Mouse (Mus musculus): ENCODE results near the gene Gfpt1.

Gene Gfpt1

DNA sequence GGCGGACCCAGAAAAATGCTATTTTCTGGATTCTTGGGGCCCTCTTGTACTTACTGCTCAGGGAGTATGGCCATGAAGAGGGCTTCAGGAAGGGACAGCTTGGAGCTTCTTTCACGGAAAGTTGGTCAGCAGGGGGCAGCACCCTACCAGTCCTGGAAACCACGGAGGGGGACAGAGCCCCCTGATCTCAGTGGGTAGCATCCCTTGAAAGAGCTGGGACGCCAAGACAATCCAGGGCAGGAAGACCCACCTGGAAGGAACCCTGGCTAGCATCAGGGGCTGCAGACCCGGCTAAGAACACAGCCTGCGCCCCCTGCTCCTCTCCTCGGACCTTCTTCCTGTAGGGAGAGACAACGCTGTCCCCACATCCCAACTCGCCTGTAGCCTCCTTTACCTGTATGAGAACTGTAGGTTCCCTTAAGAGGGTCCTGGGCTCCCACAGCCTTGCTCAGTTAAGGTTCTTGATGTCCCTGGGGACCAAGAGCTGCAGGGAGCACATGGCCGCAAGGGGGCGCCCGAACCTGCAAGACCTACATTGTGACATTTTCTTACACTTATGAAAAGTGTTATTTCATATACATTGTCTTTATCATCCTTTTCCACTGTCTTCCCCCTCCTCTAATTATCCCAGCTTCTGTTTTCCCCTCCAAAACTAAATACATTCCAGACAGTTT, 58.8 kb downstream of the Gfpt1 start:
- peak; percentile 62 for DNase-seq (ENCODE audit: low spot score)

DNA sequence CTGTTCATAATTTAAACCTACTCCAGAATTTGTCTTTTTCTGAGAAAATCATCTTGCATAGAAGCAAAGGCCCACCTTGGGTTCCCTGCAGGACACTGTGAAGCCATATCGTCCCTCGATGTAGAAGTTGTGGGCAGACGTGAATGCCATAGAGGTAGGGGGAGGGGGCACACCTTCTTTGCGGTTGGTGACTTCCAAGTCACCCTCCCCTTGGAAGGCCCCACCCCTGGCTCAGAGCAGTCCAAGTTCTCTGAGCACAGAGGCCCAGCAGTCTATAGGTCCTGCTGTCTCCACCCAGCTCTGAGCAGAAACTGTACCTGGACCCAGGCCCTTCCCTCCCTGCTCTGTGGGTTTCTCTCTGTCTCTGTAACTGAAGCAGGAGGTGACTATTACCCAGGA, 59.3 kb downstream of the Gfpt1 start:
- DNase-seq (ENCODE audit: low spot score), result no peak

DNA sequence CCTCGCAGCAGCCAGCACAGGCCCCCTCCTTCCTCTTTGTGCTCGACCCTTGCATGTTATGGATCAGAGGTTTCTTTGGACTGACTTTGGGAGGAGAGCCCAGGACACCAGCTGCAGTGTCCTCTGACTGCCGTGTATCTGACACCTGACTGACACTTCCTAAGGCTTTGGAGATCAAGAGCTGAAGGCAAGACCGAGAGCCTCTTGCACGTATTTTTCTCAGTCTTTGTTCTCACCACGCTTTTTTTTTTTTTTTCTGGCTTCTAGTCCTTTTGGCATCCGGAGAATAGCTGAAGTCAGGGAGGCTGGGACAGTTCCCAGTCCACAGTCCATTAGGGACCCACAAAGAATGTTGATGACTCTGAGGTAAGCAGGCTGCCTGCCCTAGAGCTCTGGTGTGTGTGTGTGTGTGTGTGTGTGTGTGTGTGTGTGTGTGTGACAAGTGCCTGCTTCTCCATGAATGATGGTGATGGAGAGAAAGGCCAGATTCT, 59.8 kb downstream of the Gfpt1 start:
- no peak for DNase-seq (ENCODE audit: low spot score)

DNA sequence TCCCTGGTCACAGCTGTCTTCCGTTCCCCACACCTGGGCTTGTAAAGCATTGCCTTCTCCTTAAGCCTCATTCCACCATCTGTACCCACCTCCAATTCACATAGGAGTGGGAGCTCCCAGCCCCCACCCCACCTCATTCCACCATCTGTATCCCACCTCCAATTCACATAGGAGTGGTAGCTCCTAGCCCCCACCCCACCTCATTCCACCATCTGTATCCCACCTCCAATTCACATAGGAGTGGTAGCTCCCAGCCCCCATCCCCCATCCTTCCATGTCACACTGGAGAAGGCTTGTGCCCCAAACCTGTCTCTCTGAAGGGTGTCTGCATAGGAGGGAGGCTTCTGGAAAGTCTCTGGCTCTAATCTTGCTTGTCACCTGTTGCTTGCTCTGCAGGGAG, 60.7 kb downstream of the Gfpt1 start:
- DNase-seq (ENCODE audit: low spot score), result no peak

DNA sequence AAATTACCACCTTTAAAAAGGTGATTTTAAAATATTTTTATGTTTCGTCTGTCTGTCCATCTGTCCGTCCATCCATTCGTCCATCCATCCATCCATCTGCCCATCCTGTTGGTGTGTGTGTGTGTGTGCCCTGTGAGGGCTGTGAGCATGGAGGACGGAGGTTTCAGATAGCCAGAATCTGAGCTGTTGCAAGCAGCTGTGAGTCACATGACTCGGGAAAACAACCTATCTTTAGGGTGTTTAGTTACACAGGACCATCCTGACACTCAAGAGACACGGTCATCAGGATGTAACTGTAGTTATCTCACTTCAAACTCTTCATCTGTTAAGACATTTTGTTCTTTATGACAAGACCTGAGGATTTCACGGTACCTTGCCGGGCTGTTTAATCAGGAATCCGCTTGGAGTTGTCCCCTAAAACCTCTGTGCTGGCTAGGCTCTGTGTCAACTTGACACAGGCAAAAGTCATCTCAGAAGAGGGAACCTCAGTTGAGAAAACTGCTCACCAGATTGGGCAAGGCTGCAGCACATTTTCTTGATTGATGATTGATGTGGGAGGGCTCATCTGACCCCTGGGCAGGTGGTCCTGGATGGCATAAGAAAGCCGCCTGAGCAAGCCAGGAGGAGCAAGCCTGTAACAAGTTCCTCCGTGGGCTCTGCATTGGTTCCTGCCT, 61.6 kb downstream of the Gfpt1 start, which contains the start of gene D6Ertd527e:
TSS of gene D6Ertd527e (plus strand) at position 624 of the 674 bp plus-strand sequence.
- DNase-seq (ENCODE audit: low spot score), result no peak

DNA sequence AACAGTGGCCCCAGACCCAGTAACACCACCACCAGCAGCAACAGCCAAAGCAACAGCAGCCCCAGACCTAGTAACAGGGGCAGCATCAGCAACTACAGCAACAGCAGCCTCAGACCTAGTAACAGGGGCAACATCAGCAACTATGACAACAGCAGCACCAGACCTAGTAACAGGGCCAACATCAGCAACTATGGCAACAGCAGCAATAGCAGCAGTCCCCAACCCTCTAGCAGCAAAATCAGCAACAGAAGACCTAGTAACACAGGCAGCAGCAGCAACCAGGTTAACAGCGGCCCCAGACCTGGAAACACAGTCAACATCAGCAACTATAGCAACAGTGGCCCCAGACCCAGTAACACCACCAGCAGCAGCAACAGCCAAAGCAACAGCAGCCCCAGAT, 68.8 kb downstream of the Gfpt1 start:
- no peak for DNase-seq (ENCODE audit: low spot score)

DNA sequence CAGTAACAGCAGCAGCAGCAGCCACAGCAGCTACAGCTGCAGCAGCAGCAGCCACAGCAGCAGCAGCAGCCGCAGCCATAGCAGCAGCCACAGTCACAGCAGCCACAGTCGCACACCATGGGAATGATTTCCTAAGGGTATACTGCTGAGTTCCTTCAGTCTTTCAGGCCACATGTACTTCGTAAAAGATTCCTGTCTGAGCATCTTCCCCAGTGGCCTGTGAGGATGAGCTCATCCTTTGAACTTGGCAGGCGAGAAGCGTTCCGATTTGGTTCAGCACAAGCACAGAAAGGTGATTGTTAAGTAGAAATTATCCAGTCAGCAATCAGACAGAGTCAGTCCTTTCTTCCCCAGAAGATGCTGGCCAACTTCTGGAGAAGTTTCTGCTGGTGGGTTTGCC, 69.5 kb downstream of the Gfpt1 start:
- no peak for DNase-seq (ENCODE audit: low spot score)

DNA sequence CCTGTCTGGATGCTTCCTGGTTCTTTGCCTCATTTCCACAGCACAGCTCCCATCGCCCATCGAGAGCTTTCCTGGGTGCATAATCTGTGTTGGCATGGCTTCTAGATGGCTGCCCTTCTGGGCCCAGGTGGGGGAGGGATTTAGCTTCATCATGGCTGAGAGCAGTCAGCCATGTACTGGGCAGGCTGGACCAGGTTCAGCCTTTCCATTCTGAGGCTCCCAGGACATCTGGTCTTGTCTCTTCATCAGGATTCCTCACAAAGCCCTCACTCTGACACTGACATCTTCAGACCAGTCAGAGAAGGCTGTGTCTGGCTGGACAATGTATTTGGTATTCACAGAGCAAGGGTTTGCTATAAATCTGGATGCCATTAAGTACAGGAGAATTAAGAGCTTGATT, 73.3 kb downstream of the Gfpt1 start:
- DNase-seq (ENCODE audit: low spot score), result no peak

DNA sequence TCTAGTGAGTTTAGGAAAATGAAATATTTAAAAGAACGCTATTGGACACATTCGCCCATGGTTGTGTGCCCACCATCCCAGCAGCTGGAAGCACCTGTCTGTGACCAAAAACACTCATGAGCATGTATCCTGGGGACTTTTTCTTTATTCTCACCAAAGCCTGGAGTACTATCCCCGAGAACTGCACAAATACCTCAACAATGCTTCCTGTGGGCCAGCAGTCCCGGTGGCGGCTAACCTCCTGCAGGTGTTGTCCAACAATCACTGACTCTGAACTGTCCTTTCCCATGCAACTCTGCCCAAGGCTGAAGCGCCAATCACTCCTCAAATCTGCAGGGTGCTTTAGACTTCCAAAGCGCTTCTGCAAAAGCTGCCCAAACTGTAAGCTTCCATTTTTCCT, 74.0 kb downstream of the Gfpt1 start:
- DNase-seq (ENCODE audit: low spot score), result no peak

DNA sequence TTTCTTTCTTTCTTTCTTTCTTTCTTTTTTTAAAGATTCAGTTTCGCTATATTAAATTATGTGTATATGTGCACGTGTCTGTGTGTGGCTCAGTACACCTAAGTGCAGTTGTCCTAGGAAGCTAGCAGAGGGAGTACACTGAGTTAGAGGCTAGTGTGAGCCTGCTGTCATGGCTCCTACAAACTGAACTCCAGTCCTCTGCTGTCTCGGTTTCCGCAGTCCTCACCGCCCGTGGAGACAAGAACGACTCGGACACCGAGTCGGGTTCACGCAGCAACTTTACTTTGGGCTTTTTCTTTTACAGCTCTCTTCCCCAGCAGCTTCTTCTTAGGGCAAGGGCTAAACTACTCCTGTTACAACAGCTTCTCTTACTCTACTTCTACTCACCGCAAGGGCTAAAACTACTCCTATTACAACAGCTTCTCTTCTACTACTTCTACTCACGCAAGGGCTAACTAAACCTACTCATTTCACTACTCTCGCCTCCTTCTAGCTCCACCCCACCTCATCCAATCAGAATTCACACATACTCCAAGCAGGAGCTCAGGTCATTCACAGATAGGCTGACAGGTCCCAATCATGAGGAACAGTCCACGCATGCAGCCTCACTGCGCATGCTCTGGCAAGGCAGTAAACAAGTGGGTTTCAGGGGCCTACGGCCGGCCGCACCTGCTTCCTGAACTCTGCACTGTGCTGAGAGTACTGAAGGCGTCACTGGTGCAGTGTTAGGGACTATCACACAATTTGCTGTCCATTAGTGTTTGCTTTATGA, 76.6 kb downstream of the Gfpt1 start:
- DNase-seq (ENCODE audit: low spot score), result no peak

DNA sequence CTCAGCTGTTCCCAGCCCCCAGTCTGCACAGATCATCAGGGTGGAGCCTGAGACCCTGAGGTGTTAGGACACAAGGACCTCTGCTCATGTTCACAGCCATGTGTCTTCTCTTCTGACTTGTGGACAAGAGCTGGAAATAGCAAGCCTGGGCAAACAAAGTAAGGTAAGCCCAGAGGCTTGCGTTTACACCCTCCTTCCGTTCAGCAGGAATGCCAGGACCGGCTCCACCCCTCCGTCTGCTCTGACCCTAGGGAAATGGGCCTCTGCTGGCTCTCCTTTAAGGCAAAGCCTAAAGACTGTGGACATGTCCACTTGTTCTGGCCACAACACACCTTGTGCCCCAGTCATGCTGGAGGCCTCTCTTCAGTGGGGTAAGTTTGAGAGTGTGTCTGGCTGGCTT, 77.3 kb downstream of the Gfpt1 start:
- no peak for DNase-seq (ENCODE audit: low spot score)

DNA sequence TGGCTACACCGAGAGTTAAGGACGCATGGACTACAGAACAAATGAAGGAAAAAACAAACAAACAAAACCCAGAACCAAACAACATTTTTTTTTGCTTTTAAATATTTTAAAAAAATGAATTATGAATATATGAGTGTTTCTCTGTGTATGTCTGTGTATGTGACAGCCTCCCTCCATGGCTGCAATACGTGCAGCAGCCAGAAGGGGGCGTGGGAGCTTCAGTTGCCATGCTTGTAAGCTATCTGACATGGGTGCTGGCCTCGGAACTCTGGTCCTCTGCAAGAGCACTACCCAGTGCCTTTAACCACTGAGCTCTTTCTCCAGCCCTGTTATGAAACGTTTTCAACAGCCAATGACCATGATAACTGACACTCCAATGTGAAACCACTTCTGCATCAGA, 78.0 kb downstream of the Gfpt1 start:
- DNase-seq (ENCODE audit: low spot score), result no peak

DNA sequence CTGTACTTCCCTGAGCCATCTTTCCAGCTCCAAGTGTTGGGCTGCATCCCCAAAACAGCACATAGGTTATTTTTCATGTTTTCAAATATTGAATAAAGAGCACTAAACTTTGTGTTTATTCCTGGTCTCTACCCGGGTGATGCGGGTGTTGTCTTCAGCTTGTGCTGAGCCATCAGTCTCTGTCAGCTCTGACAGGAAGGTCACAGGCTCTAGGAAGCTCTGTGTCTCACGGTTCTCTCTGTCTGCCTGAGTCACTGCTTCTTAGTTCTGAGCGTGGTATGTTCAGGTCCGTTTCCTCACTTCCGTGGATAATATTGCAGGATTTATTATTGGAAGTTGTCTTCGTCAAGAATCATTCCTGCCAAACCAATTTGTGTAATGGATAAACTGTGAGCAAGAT, 79.3 kb downstream of the Gfpt1 start:
- DNase-seq (ENCODE audit: low spot score), result no peak

DNA sequence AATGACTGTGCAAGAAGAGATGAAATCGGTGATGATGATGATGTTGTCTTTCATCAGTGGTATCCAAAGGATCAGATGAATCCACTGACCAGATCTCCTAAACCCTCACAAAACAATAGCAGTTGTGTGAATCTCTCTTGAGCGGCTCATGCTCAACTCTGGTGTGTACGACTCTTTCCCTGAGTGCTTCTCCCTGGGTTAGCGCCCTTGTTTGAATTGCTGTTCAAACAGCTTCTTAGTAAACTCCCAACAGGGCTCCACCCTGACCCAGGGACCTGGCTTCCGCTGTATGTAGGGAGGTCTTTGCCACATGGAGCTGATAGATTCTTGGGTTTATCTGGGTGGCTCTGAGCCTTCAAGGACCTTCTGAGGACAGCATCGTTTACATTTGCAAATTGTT, 80.8 kb downstream of the Gfpt1 start:
- DNase-seq (ENCODE audit: low spot score), result no peak

DNA sequence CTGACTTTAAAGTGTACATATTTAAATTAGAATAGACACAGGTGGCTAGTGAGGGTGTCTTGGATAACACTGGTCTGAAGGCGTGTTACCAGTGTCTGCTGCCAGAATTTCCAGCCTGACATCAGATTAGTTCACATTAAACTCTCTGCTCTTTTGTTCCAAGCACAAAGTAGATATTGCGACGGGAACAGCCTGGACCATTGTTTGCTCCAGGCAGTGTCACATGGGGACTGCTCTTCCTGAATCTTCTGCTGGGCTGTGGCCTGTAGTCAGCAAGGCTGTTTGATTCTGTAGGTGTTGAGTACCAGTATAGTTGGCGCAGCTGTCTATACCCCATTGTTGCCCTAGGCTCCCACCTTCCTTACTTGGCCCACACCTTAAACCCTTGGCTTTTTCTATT, 81.3 kb downstream of the Gfpt1 start:
- peak; percentile 51 for DNase-seq (ENCODE audit: low spot score)

DNA sequence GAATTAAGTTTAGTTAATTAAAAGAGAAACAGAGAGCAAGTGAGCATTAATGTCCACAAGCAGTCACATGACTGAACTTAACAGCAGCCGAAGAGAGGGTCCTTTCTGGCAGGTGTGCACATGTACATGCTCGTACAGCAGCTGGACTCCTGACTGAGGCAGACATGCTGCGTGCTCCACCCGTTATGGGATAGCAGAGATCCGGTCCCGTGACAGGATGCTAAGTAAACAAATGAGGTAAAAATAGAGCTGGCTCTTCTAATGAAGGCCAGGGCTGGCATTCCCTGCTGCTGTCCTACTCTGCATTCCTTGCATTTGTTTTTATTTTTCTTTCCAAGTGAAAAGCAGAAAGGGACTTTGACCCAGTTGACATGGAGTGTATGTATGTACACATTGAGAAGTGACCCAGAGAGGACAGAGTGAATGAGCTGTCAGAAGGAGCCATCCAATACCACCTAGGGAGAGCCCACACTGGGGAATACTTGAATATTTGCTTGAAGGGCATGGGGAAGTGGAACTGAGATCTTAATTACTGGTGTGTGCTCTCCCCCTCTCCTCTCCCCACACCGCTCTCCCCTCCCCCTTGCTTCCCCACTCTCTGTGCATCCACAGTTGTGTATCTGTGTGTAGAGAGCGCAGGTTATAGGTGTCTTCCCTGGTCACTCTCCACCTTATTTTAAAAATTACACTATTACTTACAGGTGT, 84.6 kb downstream of the Gfpt1 start:
- DNase-seq (ENCODE audit: low spot score), result no peak

DNA sequence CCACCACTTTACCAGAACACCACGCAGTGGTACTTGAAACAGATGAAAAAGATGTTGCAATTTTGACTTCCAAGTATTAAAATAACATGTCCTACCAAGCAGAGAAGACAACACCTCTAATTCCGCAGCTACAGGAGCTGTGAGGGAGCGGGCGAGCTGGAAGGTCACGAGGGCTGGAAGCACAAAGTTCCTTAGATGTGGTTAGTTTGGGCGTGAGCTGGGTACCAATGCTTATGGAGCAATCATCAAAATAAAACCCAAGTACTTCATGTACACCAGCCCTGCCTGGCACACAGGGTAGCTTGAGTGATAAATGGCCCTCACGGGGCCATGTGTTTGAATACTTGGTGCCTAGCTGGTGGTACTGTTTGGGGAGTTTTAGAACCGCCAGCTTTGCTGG, 87.2 kb downstream of the Gfpt1 start:
- DNase-seq (ENCODE audit: low spot score), result no peak

DNA sequence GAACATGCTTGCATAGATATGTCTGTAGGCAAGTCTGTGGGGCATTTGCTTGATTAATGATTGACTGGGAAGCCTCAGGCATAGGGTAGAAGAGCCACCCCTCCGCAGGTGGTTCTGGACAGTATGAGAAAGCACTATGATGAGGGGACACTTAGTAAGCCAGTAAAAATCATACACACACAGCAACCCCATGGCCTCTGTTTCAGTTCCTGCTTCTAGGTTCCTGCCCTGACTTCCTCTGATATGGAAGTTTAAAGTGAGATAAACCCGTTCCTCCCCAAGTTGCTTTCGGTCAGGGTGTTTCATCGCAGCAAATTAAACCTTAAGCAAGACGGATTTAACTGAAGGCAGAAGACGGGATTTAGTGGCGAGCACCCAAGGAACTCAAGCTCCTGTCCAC, 88.0 kb downstream of the Gfpt1 start:
- no peak for DNase-seq (ENCODE audit: low spot score)

DNA sequence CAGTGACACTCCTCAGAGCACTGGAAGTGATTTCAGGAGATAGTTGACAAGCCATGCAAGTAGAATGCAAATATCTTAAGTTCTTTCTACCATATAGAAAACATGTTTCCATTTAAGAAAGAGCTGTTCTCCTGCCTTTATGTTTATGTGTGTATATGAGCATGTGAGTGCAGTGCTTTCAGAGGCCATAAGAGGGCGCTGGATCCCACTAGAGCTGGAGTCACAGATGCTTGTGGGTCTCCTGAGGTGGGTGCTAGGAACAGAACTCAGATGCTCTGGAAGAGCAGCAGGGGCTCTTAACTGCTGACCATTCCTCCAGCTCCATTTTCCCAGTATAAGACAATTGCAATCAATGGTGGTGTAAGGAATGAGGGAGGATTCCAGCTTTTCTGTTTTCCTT, 88.4 kb downstream of the Gfpt1 start:
- no peak for DNase-seq (ENCODE audit: low spot score)

DNA sequence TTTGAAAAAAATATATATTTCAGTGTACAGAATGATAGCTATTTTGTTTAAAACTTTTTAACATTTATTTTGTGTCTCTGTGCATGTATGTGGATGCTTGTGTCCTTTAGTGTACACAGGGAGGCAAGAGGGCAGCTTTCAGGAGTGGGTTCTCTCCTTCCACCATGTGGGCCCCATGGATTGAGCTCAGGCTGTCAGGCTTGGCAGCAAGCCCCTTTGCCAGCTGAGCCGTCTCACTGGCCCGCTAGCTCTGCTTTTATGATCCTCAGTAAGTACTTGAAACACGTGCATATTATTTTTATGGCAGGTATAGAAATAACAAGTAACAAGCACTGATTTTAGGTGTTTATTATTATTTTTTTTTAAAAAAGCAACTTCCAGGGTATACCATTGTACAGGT, 90.9 kb downstream of the Gfpt1 start:
- DNase-seq (ENCODE audit: low spot score), result no peak

DNA sequence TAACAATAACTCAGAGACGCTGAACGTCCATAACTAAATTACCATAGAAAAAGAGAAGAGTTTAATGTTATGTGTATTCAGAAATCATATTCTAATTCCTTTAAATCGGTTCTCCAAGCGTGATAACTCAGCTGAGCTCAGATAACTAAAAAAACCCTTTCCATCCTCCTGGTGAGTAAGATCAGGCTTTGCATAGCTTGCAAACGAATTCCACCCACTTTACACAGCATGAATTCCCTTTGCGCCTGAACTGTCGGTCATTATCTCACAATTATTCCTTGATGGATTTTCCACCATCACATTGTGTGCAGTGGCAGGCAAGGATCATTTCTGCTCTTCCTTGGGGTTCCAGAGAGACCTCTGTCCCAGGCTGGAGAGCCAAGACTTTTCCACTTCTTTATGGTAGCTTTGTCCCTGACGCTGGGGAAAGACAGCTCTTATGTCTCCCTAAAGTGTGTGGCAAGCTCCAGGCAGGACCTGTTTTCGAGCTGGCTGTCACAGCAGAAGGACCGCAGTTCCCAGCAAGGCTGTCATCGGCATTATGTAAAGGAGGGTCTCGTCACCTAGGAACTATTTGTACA, 91.4 kb downstream of the Gfpt1 start:
- DNase-seq (ENCODE audit: low spot score), result no peak

DNA sequence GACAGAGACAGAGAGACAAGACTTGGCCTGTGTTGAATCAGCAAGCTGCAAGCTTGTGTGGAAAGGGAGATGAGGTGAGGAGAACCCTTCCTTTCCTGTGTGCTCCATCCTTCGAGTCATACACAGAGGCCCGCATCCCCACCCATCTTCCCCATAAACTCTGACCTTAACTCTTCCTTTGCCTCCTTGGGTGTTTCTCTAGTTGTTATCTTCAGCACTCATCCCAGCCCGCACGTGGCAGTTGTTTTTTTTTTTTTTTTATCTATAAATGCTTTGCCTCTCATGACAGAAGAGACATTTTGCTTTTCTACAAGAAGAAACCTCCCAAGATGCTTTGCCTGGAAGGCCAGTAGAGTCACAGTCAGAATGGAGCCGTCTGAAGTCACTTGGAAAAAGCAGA, 95.8 kb downstream of the Gfpt1 start:
- no peak for DNase-seq (ENCODE audit: low spot score)

All from testis, postnatal 14 days (tissue).